Mouse (Mus musculus) bone marrow macrophage, adult 2 months (primary cell): ENCODE results near the gene Rftn1.

ENCODE experiments used
- CTCF ChIP-seq: IDR thresholded peaks from 2 replicates; pipeline ENCODE4 v1.5.1; 2012; ENCODE audit warnings: low read depth, mild to moderate bottlenecking, low read length, moderate library complexity
- POLR2A ChIP-seq: IDR thresholded peaks from 2 replicates; pipeline ENCODE4 v1.6.1; 2012; ENCODE audit warnings: mild to moderate bottlenecking, low read depth, low read length, borderline replicate concordance

- TF ChIP-seq CTCF (no peak), POLR2A (no peak)
Measured at GRCm38 (mm10) chr17:50072982-50073965, 117.2 kb downstream of the Rftn1 start.
